Comparison of ENCODE assay signal across 8 mouse cellular contexts in genomic region chr7:25267301-25267750, GRCm38 (mm10). TPM values are rescaled to one million over a fixed set of nuclear protein-coding genes. Genes with fewer than 3 reads are reported as not detected.
DNase-seq lines count a peak whose midpoint lies in the region; ATAC-seq and TF ChIP-seq lines count a peak whose summit lies in the region.

Cic (plus strand) TSS chr7:25267704.

- peak within 1 kb of the TSS; percentile 90 for H3K27ac ChIP-seq in forebrain, embryonic 16.5 days (ENCODE audit: low read length)
- H3K27ac ChIP-seq in liver, postnatal 0 days (ENCODE audit: low read depth), result peak within 1 kb of the TSS; percentile 98
- H3K27ac ChIP-seq in neural tube, embryonic 15.5 days (replicated peaks), result peak within 1 kb of the TSS; percentile 97
- peak within 1 kb of the TSS; percentile 84 for H3K27ac ChIP-seq in thymus, adult 2 months (ENCODE audit: control insufficient read depth, insufficient read depth, low read length)

- WGBS in forebrain, embryonic 16.5 days, result under 1% methylated on average over 29 of the region's 29 CpGs
- WGBS in liver, postnatal 0 days (ENCODE audit: insufficient replicate concordance), result under 1% methylated on average over 29 of the region's 29 CpGs
- under 1% methylated on average over 29 of the region's 29 CpGs for WGBS in neural tube, embryonic 15.5 days
- whole genome bisulfite sequencing in thymus, adult 2 months, result under 1% methylated on average over 29 of the region's 29 CpGs

- H3K4me1 ChIP-seq in forebrain, embryonic 16.5 days (replicated peaks; ENCODE audit: control insufficient read depth, insufficient read depth, low read length), result peaks cover 20% of the 10 kb centered on the region
- peaks cover 37% of the 10 kb centered on the region for H3K4me1 ChIP-seq in liver, postnatal 0 days (ENCODE audit: insufficient read depth)
- H3K4me1 ChIP-seq in neural tube, embryonic 15.5 days, result peaks cover 32% of the 10 kb centered on the region
- H3K4me1 ChIP-seq in thymus, adult 2 months (replicated peaks; ENCODE audit: control insufficient read depth, insufficient read depth, low read length), result peaks cover 26% of the 10 kb centered on the region

- peak within 1 kb of the TSS; percentile 76 for H3K9ac ChIP-seq in forebrain, embryonic 16.5 days (replicated peaks; ENCODE audit: low read depth, low read length)
- H3K9ac ChIP-seq in liver, postnatal 0 days (replicated peaks), result peak within 1 kb of the TSS; percentile 92
- H3K9ac ChIP-seq in neural tube, embryonic 15.5 days (replicated peaks), result peak within 1 kb of the TSS; percentile 78

- no peak for TF ChIP-seq CTCF in liver, postnatal 0 days (IDR thresholded peaks at IDR 0.05; ENCODE audit: low read depth)
- 0 out of 2 replicates have a peak, but pooled peaks have one; percentile 34 for TF ChIP-seq CTCF in thymus, adult 2 months (IDR thresholded peaks at IDR 0.05; ENCODE audit: borderline replicate concordance, control insufficient read depth, extremely low read depth, insufficient read depth, low read length, poor library complexity)

- ATAC-seq in forebrain, embryonic 16.5 days, result peak; percentile 83
- ATAC-seq in liver, postnatal 0 days, result peak; percentile 79
- ATAC-seq in neural tube, embryonic 15.5 days (ENCODE audit: low FRiP score), result peak; percentile 92

- peaks cover 4% of the 10 kb centered on the region; the same call in 1 of the 2 replicates for H3K36me3 ChIP-seq in forebrain, embryonic 16.5 days (ENCODE audit: control insufficient read depth, insufficient read depth)
- H3K36me3 ChIP-seq in liver, postnatal 0 days (replicated peaks; ENCODE audit: insufficient read depth, low read length), result peaks cover 12% of the 10 kb centered on the region; the same call in 1 of the 2 replicates
- peaks cover 12% of the 10 kb centered on the region for H3K36me3 ChIP-seq in neural tube, embryonic 15.5 days
- H3K36me3 ChIP-seq in thymus, adult 2 months (ENCODE audit: control insufficient read depth, insufficient read depth, low read length), result no peaks in the 10 kb centered on the region

- peak; percentile 16; the same call in 1 of the 2 replicates for TF ChIP-seq POLR2A in thymus, adult 2 months (IDR thresholded peaks at IDR 0.05; ENCODE audit: control insufficient read depth, extremely low read depth, insufficient read depth, low read length, poor library complexity)

- H3K4me2 ChIP-seq in forebrain, embryonic 16.5 days (ENCODE audit: low read length), result peak within 1 kb of the TSS; percentile 79
- peak within 1 kb of the TSS; percentile 90 for H3K4me2 ChIP-seq in liver, postnatal 0 days (ENCODE audit: low read depth, low read length)
- peak within 1 kb of the TSS; percentile 86 for H3K4me2 ChIP-seq in neural tube, embryonic 15.5 days

- TF ChIP-seq EP300 in liver, postnatal 0 days (IDR thresholded peaks at IDR 0.05; ENCODE audit: low read depth), result peak; percentile 13; the same call in 1 of the 2 replicates

- no peaks in the 10 kb centered on the region for H3K27me3 ChIP-seq in forebrain, embryonic 16.5 days (replicated peaks; ENCODE audit: control insufficient read depth, insufficient read depth, low read length)
- H3K27me3 ChIP-seq in liver, postnatal 0 days (ENCODE audit: insufficient read depth, low read length), result no peaks in the 10 kb centered on the region
- no peaks in the 10 kb centered on the region for H3K27me3 ChIP-seq in neural tube, embryonic 15.5 days (replicated peaks)
- no peaks in the 10 kb centered on the region for H3K27me3 ChIP-seq in thymus, adult 2 months (ENCODE audit: control insufficient read depth, insufficient read depth, low read length)

- peak; percentile 98 for DNase-seq in MN1 (ENCODE audit: low spot score)
- DNase-seq in cerebellum, adult 18-20 months, result peak; percentile 98 to 100
- DNase-seq in heart, postnatal 25 days (ENCODE audit: low spot score), result peak; percentile 99
- peak; percentile 100 for DNase-seq in layer of hippocampus, adult 11-12 months (ENCODE audit: low spot score)
- DNase-seq in liver, postnatal 0 days, result peak; percentile 98
- DNase-seq in thymus, adult 2 months, result peak; percentile 99

- H3K4me3 ChIP-seq in forebrain, embryonic 16.5 days (replicated peaks; ENCODE audit: low read length), result peak within 1 kb of the TSS; percentile 84
- H3K4me3 ChIP-seq in liver, postnatal 0 days (ENCODE audit: low read depth, low read length), result peak within 1 kb of the TSS; percentile 87
- peak within 1 kb of the TSS; percentile 69 for H3K4me3 ChIP-seq in neural tube, embryonic 15.5 days (replicated peaks)
- H3K4me3 ChIP-seq in thymus, adult 2 months (ENCODE audit: control insufficient read depth, insufficient read depth, low read length), result peak within 1 kb of the TSS; percentile 77

- intact Hi-C loops in heart, postnatal 25 days (cut with DNase I), result loop anchor here (2.0 kb wide), 1 partner anchor 15 kb away; no protein-coding TSS in a partner anchor

- no peaks in the 10 kb centered on the region for H3K9me3 ChIP-seq in forebrain, embryonic 16.5 days (ENCODE audit: control insufficient read depth, low read length)
- no peaks in the 10 kb centered on the region for H3K9me3 ChIP-seq in liver, postnatal 0 days (ENCODE audit: low read length)
- H3K9me3 ChIP-seq in neural tube, embryonic 15.5 days (replicated peaks), result no peaks in the 10 kb centered on the region

RNA-seq across cellular contexts. Expression of gene Cic, which starts in this region (rescaled TPM):
- polyA plus RNA-seq in forebrain, embryonic 16.5 days (2015; fragmentation: Nextera tagmentation; extraction: Ambion mirVana), result 42.2 and 48.0 TPM in 2 replicates
- 10 to 100 TPM; 61.9 to 65.9 TPM for total RNA-seq in heart, postnatal 25 days (2021)
- polyA plus RNA-seq in liver, postnatal 0 days (2015; fragmentation: Nextera tagmentation; extraction: Ambion mirVana), result 8.9 and 9.7 TPM in 2 replicates
- polyA plus RNA-seq in neural tube, embryonic 15.5 days (2015; fragmentation: Nextera tagmentation; extraction: Ambion mirVana), result 33.3 and 37.2 TPM in 2 replicates
- 270 and 297 TPM in 2 replicates for polyA plus RNA-seq in thymus, adult 2 months (2012; rRNA removed)

Comparison
In these comparisons a context has a peak if more than half of its experiments do, and no peak if none do; other contexts are left out.
1. Peak in every context shown above with its lines: DNase-seq, ATAC-seq, H3K4me3 ChIP-seq and H3K27ac ChIP-seq.